Mouse (Mus musculus) lung, embryonic 14.5 days (tissue): Measurements from ENCODE around the gene Slc17a1. TPM values are rescaled to one million over a fixed set of nuclear protein-coding genes. Genes with fewer than 3 reads are reported as not detected.

Experiments used
- ATAC-seq: fragments of 200-750 bp; cut with Nextera tagmentation; 2 replicates; pipeline ENCODE4 v1.8.0; 2017; ENCODE audit warnings: mild to moderate bottlenecking, moderate TSS enrichment, moderate library complexity; ENCODE audit not compliant: insufficient read depth
- DNase-seq: peaks from one replicate; pipeline ENCODE4 v3.0.0-alpha.2; 2015
- H3K27ac ChIP-seq: fragments of 300-500 bp; sonication (generic); 2 replicates; pipeline ENCODE4 v1.5.1; 2014; ENCODE audit warnings: low read depth, mild to moderate bottlenecking, moderate library complexity
- H3K27me3 ChIP-seq: fragments of 300-500 bp; sonication (generic); 2 replicates; pipeline ENCODE4 v1.6.1; 2014; ENCODE audit warnings: low read length, control low read depth; ENCODE audit not compliant: insufficient read depth
- H3K36me3 ChIP-seq: fragments of 300-500 bp; sonication (generic); 2 replicates; pipeline ENCODE4 v1.6.1; 2014; ENCODE audit warnings: control low read depth; ENCODE audit not compliant: insufficient read depth
- H3K4me1 ChIP-seq: fragments of 300-500 bp; sonication (generic); 2 replicates; pipeline ENCODE4 v1.6.1; 2014; ENCODE audit warnings: antibody characterized with exemption, control low read depth; ENCODE audit not compliant: insufficient read depth
- H3K4me2 ChIP-seq: fragments of 300-500 bp; sonication (generic); 2 replicates; pipeline ENCODE4 v1.6.1; 2014; ENCODE audit warnings: mild to moderate bottlenecking
- H3K4me3 ChIP-seq: fragments of 300-500 bp; sonication (generic); 2 replicates; pipeline ENCODE4 v1.5.1; 2014; ENCODE audit warnings: low read depth, low read length
- H3K9ac ChIP-seq: fragments of 300-500 bp; sonication (generic); 2 replicates; pipeline ENCODE4 v1.6.1; 2014
- H3K9me3 ChIP-seq: fragments of 300-500 bp; sonication (generic); 2 replicates; pipeline ENCODE4 v1.6.1; 2016; ENCODE audit warnings: low read depth, low read length, control low read depth
- CTCF ChIP-seq: IDR thresholded peaks from 2 replicates; pipeline ENCODE4 v1.5.1; 2016; ENCODE audit warnings: antibody characterized with exemption, low read depth
- WGBS: fragments of 180-500 bp; shearing (Covaris S2); extraction: QIAGEN DNeasy Blood & Tissue Kit; methylation state at CpG from one replicate; pipeline ENCODE4 v1.1.7; 2014; 5-methylcytosine and 5-hydroxymethylcytosine counted together
- polyA plus RNA-seq: library from polyadenylated mRNA; unstranded; fragments of >200 nt; fragmentation: Nextera tagmentation; extraction: Ambion mirVana; gene quantifications from 2 replicates; pipeline ENCODE4 v1.2.1, GENCODE M21; 2014

Gene Slc17a1
- polyA plus RNA-seq, 1 experiment from 2014 or later: not detected

GRCm38 (mm10) chr13:23889011-23889605 lies 21.6 kb downstream of the Slc17a1 start:
- H3K9me3 ChIP-seq: no peaks in the 10 kb centered on the region
- H3K36me3 ChIP-seq: no peaks in the 10 kb centered on the region
- ATAC-seq (peak; percentile 49; the same call in 1 of the 2 replicates), DNase-seq (no peak)
- no peak overlapping the region for H3K4me3 ChIP-seq
- no peak for TF ChIP-seq CTCF
- H3K4me2 ChIP-seq: no peak overlapping the region
- H3K27me3 ChIP-seq: no peaks in the 10 kb centered on the region
- 50% methylated on average over 6 of the region's 6 CpGs for WGBS
- no peak overlapping the region for H3K9ac ChIP-seq
- H3K4me1 ChIP-seq: no peaks in the 10 kb centered on the region
- H3K27ac ChIP-seq: no peak overlapping the region

GRCm38 (mm10) chr13:23892592-23893268 lies 25.2 kb downstream of the Slc17a1 start:
- Histone ChIP-seq H3K27ac (no peak overlapping the region), H3K4me3 (no peak overlapping the region), H3K4me1 (no peaks in the 10 kb centered on the region), H3K4me2 (no peak overlapping the region), H3K27me3 (no peaks in the 10 kb centered on the region), H3K9ac (no peak overlapping the region), H3K9me3 (no peaks in the 10 kb centered on the region), H3K36me3 (no peaks in the 10 kb centered on the region)
- 28% methylated on average over 9 of the region's 9 CpGs for WGBS
- ATAC-seq: no peak
- no peak for TF ChIP-seq CTCF
- DNase-seq: no peak

GRCm38 (mm10) chr13:23893269-23893593 lies 25.7 kb downstream of the Slc17a1 start:
- Histone ChIP-seq H3K9ac (no peak overlapping the region), H3K4me2 (no peak overlapping the region), H3K36me3 (no peaks in the 10 kb centered on the region), H3K4me3 (no peak overlapping the region), H3K27ac (no peak overlapping the region), H3K4me1 (no peaks in the 10 kb centered on the region), H3K9me3 (no peaks in the 10 kb centered on the region), H3K27me3 (no peaks in the 10 kb centered on the region)
- 51% methylated on average over 4 of the region's 4 CpGs for WGBS
- ATAC-seq (no peak), DNase-seq (no peak)
- TF ChIP-seq CTCF: no peak

GRCm38 (mm10) chr13:23898242-23898641 lies 30.7 kb downstream of the Slc17a1 start:
- Histone ChIP-seq H3K9ac (no peak overlapping the region), H3K27ac (no peak overlapping the region), H3K9me3 (no peaks in the 10 kb centered on the region), H3K36me3 (no peaks in the 10 kb centered on the region), H3K4me1 (no peaks in the 10 kb centered on the region), H3K27me3 (no peaks in the 10 kb centered on the region), H3K4me3 (no peak overlapping the region), H3K4me2 (no peak overlapping the region)
- TF ChIP-seq CTCF: no peak
- WGBS: 27% methylated on average over 6 of the region's 6 CpGs
- DNase-seq: peak; percentile 62
- no peak for ATAC-seq

- Histone ChIP-seq H3K9me3 (no peaks in the 10 kb centered on the region), H3K27ac (no peak overlapping the region), H3K9ac (no peak overlapping the region), H3K36me3 (no peaks in the 10 kb centered on the region), H3K4me2 (no peak overlapping the region), H3K4me3 (no peak overlapping the region), H3K27me3 (no peaks in the 10 kb centered on the region), H3K4me1 (no peaks in the 10 kb centered on the region)
- WGBS: 91% methylated on average over 5 of the region's 5 CpGs
- no peak for TF ChIP-seq CTCF
- DNase-seq (no peak), ATAC-seq (no peak)
Measured at GRCm38 (mm10) chr13:23906906-23907305, 39.4 kb downstream of the Slc17a1 start.

GRCm38 (mm10) chr13:23910121-23910520 lies 42.6 kb downstream of the Slc17a1 start:
- no peaks in the 10 kb centered on the region for H3K27me3 ChIP-seq
- no peaks in the 10 kb centered on the region for H3K4me1 ChIP-seq
- no peak overlapping the region for H3K4me3 ChIP-seq
- H3K27ac ChIP-seq: no peak overlapping the region
- no peaks in the 10 kb centered on the region for H3K9me3 ChIP-seq
- H3K36me3 ChIP-seq: no peaks in the 10 kb centered on the region
- no peak for TF ChIP-seq CTCF
- 71% methylated on average over 5 of the region's 5 CpGs for WGBS
- H3K9ac ChIP-seq: no peak overlapping the region
- H3K4me2 ChIP-seq: no peak overlapping the region
- ATAC-seq (no peak), DNase-seq (no peak)

- DNase-seq (no peak), ATAC-seq (no peak)
- Histone ChIP-seq H3K27ac (no peak overlapping the region), H3K36me3 (no peaks in the 10 kb centered on the region), H3K4me2 (no peak overlapping the region), H3K4me1 (no peaks in the 10 kb centered on the region), H3K4me3 (no peak overlapping the region), H3K9ac (no peak overlapping the region), H3K9me3 (no peaks in the 10 kb centered on the region), H3K27me3 (no peaks in the 10 kb centered on the region)
- 74% methylated on average over 5 of the region's 5 CpGs for WGBS
- no peak for TF ChIP-seq CTCF
Measured at GRCm38 (mm10) chr13:23911335-23911734, 43.8 kb downstream of the Slc17a1 start.
